Mouse (Mus musculus) adrenal gland, adult 8-10 months (tissue): ENCODE results near the gene Defa32. TPM values are rescaled to one million over a fixed set of nuclear protein-coding genes. Genes with fewer than 3 reads are reported as not detected.
"Not testable (repeated sequence)": the region's sequence is repeated elsewhere in the genome, so short reads cannot be mapped to it uniquely, and the experiment has no call there.

ENCODE experiments used
- DNase-seq: peaks from one replicate; pipeline ENCODE4 v3.0.0; 2022
- total RNA-seq, 4 experiments: library from RNA; stranded (reverse); gene quantifications; 2 replicates each; pipeline ENCODE4 v1.2.4; 2022

Gene Defa32
- total RNA-seq, result not detected

- DNase-seq, result not testable (repeated sequence)
These were observed at the start of gene Defa32 for GRCm38 (mm10) chr8:21528732-21529131. Gene Defa32 (plus strand): TSS chr8:21529032.

GRCm38 (mm10) chr8:21508958-21509357 lies 19.9 kb upstream of the Defa32 start, which contains the start of gene Defa20:
Gene Defa20 (plus strand): TSS chr8:21509258.
- not testable (repeated sequence) for DNase-seq

- not testable (repeated sequence) for DNase-seq
These were observed 36.3 kb downstream of the Defa32 start, which contains the start of gene Defa37 for GRCm38 (mm10) chr8:21565086-21565485. Gene Defa37 (plus strand): TSS chr8:21565386.

Other genes starting within 250 kb of the Defa32 start
- gene Defa27, start 213.5 kb upstream of the Defa32 start, total RNA-seq, result not detected
- not detected for gene Defa29, start 202.0 kb upstream of the Defa32 start, total RNA-seq
- not detected for gene Defa2, start 150.5 kb upstream of the Defa32 start, total RNA-seq
- not detected for gene Defa33, start 137.2 kb upstream of the Defa32 start, total RNA-seq
- gene Defa36, start 101.6 kb upstream of the Defa32 start, total RNA-seq, result not detected
- gene Gm7849, start 72.5 kb upstream of the Defa32 start, total RNA-seq, result not detected
- gene Defa20, start 19.8 kb upstream of the Defa32 start, total RNA-seq, result not detected
- not detected for gene Defa37, start 36.4 kb downstream of the Defa32 start, total RNA-seq
- gene Defa28, start 54.0 kb downstream of the Defa32 start, total RNA-seq, result not detected
- gene Gm7861, start 65.5 kb downstream of the Defa32 start, total RNA-seq, result not detected
- not detected for gene Defa26, start 89.2 kb downstream of the Defa32 start, total RNA-seq
- not detected for gene Defa17, start 126.7 kb downstream of the Defa32 start, total RNA-seq
- gene Defa34, start 136.8 kb downstream of the Defa32 start, total RNA-seq, result not detected
- gene AY761184, start 174.6 kb downstream of the Defa32 start, total RNA-seq, result not detected
- gene Defa24, start 205.5 kb downstream of the Defa32 start, total RNA-seq, result not detected